Mouse (Mus musculus) frontal cortex, postnatal 25 days (tissue): ENCODE data around the gene Gm17657.

ENCODE experiments used
- DNase-seq, 2 experiments: peaks; one replicate each; pipeline ENCODE4 v3.0.0; 2022; ENCODE audit warnings: low spot score in 2 of 2

The Gm17657 gene

GRCm38 (mm10) chr17:29485336-29486233, 63.9 kb downstream of the Gm17657 start:
- no peak for DNase-seq

DNA sequence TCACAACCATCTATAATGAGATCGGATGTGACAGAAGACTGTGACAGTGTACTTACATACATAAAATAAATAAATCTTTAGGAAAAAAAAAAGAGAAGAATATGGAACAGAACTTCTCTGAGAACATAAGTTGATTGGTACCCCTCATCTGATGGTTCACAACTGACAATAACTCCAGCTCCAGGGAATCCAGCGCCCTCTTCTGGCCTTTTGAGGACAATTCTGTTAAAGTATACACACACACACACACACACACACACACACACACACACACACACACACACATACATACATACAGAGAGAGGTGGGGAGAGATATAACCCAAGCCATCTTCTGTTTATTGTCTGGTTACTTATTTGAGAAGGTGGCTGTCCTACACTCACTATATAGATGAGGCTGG, 65.0 kb downstream of the Gm17657 start:
- no peak for DNase-seq

DNA sequence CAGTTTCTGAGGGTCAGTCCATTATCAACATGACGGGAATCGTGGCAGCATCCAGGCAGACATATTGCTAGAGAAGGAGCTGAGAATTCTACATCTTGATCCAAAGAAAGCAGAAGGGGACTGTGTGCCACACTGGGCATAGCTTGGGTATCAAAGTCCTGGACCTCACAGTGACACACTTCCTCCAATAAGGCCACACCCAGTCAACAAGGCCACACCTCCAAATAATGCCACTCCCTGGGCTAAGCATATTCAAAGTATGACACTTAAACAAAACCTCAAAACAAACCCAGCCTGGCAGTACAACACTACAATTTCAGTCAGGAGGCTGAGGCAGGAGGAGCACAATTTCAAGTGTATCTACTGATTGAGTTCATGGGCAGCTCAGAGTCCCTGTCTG, 66.2 kb downstream of the Gm17657 start:
- no peak for DNase-seq

DNA sequence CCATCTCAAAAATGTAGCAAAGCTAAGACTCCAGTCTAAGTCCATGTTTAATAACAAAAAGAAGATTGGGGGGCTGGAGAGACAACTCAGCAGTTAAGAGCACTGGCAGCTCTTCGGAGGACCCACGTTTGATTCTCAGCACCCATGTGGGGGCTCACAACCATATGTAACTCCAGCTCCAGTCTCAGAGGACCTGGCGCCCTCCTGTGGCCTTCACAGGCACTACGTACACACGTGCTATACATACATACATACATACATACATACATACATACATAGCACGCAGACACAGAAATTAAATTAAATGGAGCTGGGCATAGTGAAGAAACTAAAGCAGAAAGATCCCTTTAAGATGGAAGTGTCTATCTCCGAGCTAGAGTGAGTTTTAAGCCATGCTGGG, 66.8 kb downstream of the Gm17657 start:
- DNase-seq, result no peak

DNA sequence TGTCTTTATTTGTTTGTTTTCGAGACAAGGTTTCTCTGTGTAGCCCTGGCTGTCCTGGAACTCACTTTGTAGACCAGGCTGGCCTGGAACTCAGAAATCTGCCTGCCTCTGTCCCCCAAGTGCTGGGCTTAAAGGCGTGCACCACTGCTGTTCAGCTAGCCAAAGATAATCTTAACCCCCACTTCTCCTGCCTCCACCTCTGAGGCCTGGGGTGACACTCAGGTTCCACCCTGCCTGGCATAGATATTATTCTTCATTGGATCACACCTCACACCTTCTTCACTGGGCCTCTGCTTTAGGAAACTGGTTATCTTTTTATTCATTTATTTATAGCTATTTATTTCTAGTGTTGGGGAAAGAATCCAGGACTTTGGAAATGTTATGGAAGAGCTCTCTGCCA, 69.2 kb downstream of the Gm17657 start:
- DNase-seq, result no peak

GRCm38 (mm10) chr17:29478271-29478670, 71.2 kb downstream of the Gm17657 start:
- DNase-seq, result no peak

DNA sequence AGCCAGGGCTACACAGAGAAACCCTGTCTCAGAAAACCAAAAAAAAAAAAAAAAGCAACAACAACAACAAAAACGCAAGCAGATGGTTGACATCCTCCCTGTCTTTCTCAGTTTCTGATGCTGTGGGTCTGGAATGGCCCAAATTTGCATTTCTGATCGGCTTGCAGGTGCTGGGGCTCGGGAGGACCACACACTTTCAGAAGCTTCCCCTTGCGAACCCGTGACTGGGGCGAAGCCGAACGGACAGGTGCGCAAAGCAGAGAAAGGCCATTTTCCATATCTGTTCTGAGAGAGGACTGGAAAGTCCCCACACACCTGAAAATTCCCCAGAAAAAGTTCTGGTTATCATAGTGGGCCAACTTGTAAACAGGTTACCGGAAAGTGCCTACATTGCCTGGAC, 72.1 kb downstream of the Gm17657 start:
- no peak for DNase-seq

- DNase-seq, result no peak
Observed at GRCm38 (mm10) chr17:29476461-29476860, 73.0 kb downstream of the Gm17657 start.

- DNase-seq, result no peak
Observed at GRCm38 (mm10) chr17:29475142-29475541, 74.3 kb downstream of the Gm17657 start.

- DNase-seq, result no peak
Observed at GRCm38 (mm10) chr17:29474036-29474435, 75.4 kb downstream of the Gm17657 start.

DNA sequence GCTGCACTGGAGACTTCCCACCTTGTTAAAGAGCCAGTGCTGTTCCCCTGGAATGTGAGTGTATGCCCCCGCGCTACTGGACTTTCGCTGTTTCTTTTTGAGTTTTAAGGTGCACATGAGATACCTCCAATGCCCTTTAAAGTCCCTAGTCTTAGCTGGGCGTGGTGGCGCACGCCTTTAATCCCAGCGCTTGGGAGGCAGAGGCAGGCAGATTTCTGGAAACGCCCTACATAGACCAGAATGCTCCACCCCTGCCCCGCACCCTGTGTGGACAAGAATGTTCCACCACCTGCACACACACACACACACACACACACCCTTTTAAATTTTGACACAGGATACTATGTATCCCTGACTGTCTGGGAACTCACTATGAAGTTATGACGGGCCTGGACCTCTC, 76.0 kb downstream of the Gm17657 start:
- no peak for DNase-seq
